ENCODE assay signal across 8 mouse cellular contexts in the genomic region with DNA sequence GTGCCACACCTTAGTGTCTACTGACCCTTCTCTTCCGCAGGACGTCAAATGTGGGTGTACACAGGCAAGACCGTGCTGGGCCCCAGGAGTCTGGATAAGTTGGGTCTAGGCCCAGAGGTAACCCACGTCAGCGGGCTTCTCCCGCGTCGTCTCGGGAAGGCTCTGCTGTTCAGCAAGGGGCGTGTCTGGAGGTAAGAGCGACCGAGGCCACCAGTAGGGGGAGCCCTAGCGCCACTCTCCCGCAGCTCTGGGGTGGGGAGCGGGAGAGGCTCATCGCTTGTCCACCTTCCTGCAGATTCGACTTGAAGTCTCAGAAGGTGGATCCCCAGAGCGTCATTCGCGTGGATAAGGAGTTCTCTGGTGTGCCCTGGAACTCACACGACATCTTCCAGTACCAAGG. TPM values are rescaled to one million over a fixed set of nuclear protein-coding genes. Genes with fewer than 3 reads are reported as not detected.
DNase-seq lines count a peak whose midpoint lies in the region; TF ChIP-seq lines count a peak whose summit lies in the region.

No protein-coding gene starts in this region.

- H3K36me3 ChIP-seq in ES-E14 (ENCODE audit: control insufficient read depth, insufficient read depth, low read length, poor library complexity, severe bottlenecking) = no peaks in the 10 kb centered on the region
- no peaks in the 10 kb centered on the region for H3K36me3 ChIP-seq in forebrain, embryonic 10.5 days (replicated peaks)

- intact Hi-C loops in heart, postnatal 36 days (cut with DNase I) = loop anchor here (2.0 kb wide), 1 partner anchor 28 kb away; no protein-coding TSS in a partner anchor

- H3K9me3 ChIP-seq in ES-E14 (ENCODE audit: control insufficient read depth, insufficient read depth, low read depth, low read length) = no peaks in the 10 kb centered on the region
- no peaks in the 10 kb centered on the region for H3K9me3 ChIP-seq in forebrain, embryonic 10.5 days

- peaks cover 2 to 35% of the 10 kb centered on the region in 2 experiments; a peak in 2 of 4 replicates for H3K4me1 ChIP-seq in ES-E14 (ENCODE audit: control insufficient read depth in 2 of 2, insufficient read depth in 2 of 2, low read length in 2 of 2, poor library complexity in 1 of 2)
- peaks cover 34% of the 10 kb centered on the region for H3K4me1 ChIP-seq in forebrain, embryonic 10.5 days

- no peak overlapping the region for H3K9ac ChIP-seq in ES-E14 (ENCODE audit: insufficient read depth, low read depth, low read length, poor library complexity, severe bottlenecking)

- H3K4me3 ChIP-seq in ES-E14 (ENCODE audit: insufficient read depth in 1 of 2, low read depth in 1 of 2, low read length in 2 of 2, poor library complexity in 1 of 2, severe bottlenecking in 1 of 2) = no peak overlapping the region
- peak overlapping the region; percentile 9; the same call in 1 of the 2 replicates for H3K4me3 ChIP-seq in forebrain, embryonic 10.5 days
- no peak overlapping the region for H3K4me3 ChIP-seq in layer of hippocampus, adult 2 months

- H3K27ac ChIP-seq in ES-E14 (ENCODE audit: insufficient read depth, low read depth, low read length, poor library complexity, severe bottlenecking) = no peak overlapping the region
- 0 out of 2 replicates have a peak overlapping the region, but pooled peaks have one; percentile 30 for H3K27ac ChIP-seq in forebrain, embryonic 10.5 days
- no peak overlapping the region for H3K27ac ChIP-seq in layer of hippocampus, adult 2 months

- under 1% methylated on average over 21 of the region's 21 CpGs for WGBS in forebrain, embryonic 10.5 days

- H3K27me3 ChIP-seq in forebrain, embryonic 10.5 days (ENCODE audit: poor library complexity, severe bottlenecking) = peaks cover 84% of the 10 kb centered on the region

- in situ Hi-C loops in ES-E14 (cut with MboI; ENCODE audit: low sequenced_read_pairs in 2 of 2, unreplicated experiment in 2 of 2) = no loop called here

- DNase-seq in ES-E14 (ENCODE audit: low read depth, low spot score) = peak; percentile 72
- peak; percentile 58 for DNase-seq in c-Kit-positive CD71-negative TER-119-negative erythroid progenitor cells, embryonic 14.5 days (ENCODE audit: low read depth)
- peak; percentile 84 for DNase-seq in forebrain, embryonic 10.5 days (ENCODE audit: extremely low spot score, low spot score)
- DNase-seq in heart, postnatal 36 days = peak; percentile 78 to 82
- peak; percentile 80 to 89 for DNase-seq in layer of hippocampus, adult 2 months (ENCODE audit: low spot score in 2 of 2)
- peak; percentile 86 for DNase-seq in lung, postnatal 14 days
- DNase-seq in retina, embryonic 14.5 days (ENCODE audit: low spot score) = peak; percentile 94
- DNase-seq in thymus, postnatal 4 days = peak; percentile 91

- peak; percentile 95 for TF ChIP-seq CTCF in layer of hippocampus, adult 2 months (conservative IDR thresholded peaks at IDR 0.05)

TF ChIP-seq in ES-E14, 5 proteins besides CTCF, POLR2A, EP300 and RAD21:
- TF ChIP-seq ZC3H11A (IDR thresholded peaks at IDR 0.05; ENCODE audit: borderline replicate concordance, low read depth, low read length) (peak; percentile 55; the same call in 1 of the 2 replicates), HCFC1 (IDR thresholded peaks at IDR 0.05; ENCODE audit: borderline replicate concordance, insufficient read depth, low read length) (no peak)
TF ChIP-seq in ES-E14: peak in this region for 1.

RNA-seq across cellular contexts. Expression of gene Slc12a5, which starts 7.4 kb away (rescaled TPM):
- 1.7 and 2.0 TPM in 2 replicates for total RNA-seq in ES-E14 (2012; rRNA removed)
- polyA plus RNA-seq in forebrain, embryonic 10.5 days (2016; fragmentation: Nextera tagmentation; extraction: Ambion mirVana) = 0.92 and 0.93 TPM in 2 replicates
- total RNA-seq in heart, postnatal 36 days (2021) = under 1 TPM; 0.33 to 0.87 TPM
- 100 to 1,000 TPM; 406 to 409 TPM for total RNA-seq in layer of hippocampus, adult 2 months (2021)

RNA-seq across cellular contexts. Expression of gene Mmp9, which starts 12.6 kb away (rescaled TPM):
- total RNA-seq in ES-E14 (2012; rRNA removed) = 5.8 and 7.0 TPM in 2 replicates
- 0.45 TPM in 1 of 2 replicates, not detected in the other for polyA plus RNA-seq in forebrain, embryonic 10.5 days (2016; fragmentation: Nextera tagmentation; extraction: Ambion mirVana)
- under 1 TPM; 0.87 to 0.97 TPM for total RNA-seq in heart, postnatal 36 days (2021)
- total RNA-seq in layer of hippocampus, adult 2 months (2021) = 1 to 10 TPM; 1.4 to 2.2 TPM

RNA-seq across cellular contexts. Expression of gene Zfp335, which starts 41.7 kb away (rescaled TPM):
- 18.5 and 22.4 TPM in 2 replicates for total RNA-seq in ES-E14 (2012; rRNA removed)
- 16.0 and 16.6 TPM in 2 replicates for polyA plus RNA-seq in forebrain, embryonic 10.5 days (2016; fragmentation: Nextera tagmentation; extraction: Ambion mirVana)
- 10 to 100 TPM in 1 of 2 experiments, 1 to 10 TPM in 1; 8.5 to 10.0 TPM for total RNA-seq in heart, postnatal 36 days (2021)
- 10 to 100 TPM; 29.0 to 30.9 TPM for total RNA-seq in layer of hippocampus, adult 2 months (2021)

Comparison
In these comparisons a context has a peak if more than half of its experiments do, and no peak if none do; other contexts are left out.
1. RNA of gene Slc12a5, which starts 7.4 kb away (total RNA-seq): 406 to 409 TPM in layer of hippocampus, adult 2 months; 1.7 to 2.0 TPM in ES-E14 and 0.33 to 0.87 TPM in heart, postnatal 36 days; every median in the first group is over 100 times any median in the second.
2. Peak in every context shown above with its lines, with median percentiles within 50 percentile points of each other: DNase-seq.